Mouse (Mus musculus) cortical plate, adult 2 months (tissue): Measurements from ENCODE around the gene Tgtp2. TPM values are rescaled to one million over a fixed set of nuclear protein-coding genes. Genes with fewer than 3 reads are reported as not detected.
"Not testable (repeated sequence)": the region's sequence is repeated elsewhere in the genome, so short reads cannot be mapped to it uniquely, and the experiment has no call there.

Experiments
- H3K27ac ChIP-seq: fragments of 200-500 bp; 2 replicates; pipeline ENCODE4 v1.5.1; 2012; ENCODE audit warnings: low read length, control low read depth, inconsistent platforms; ENCODE audit not compliant: insufficient read depth
- H3K4me1 ChIP-seq: fragments of 200-500 bp; 2 replicates; pipeline ENCODE4 v1.6.1; 2011; ENCODE audit warnings: low read length; ENCODE audit not compliant: control insufficient read depth, insufficient read depth
- H3K4me3 ChIP-seq: fragments of 200-500 bp; 2 replicates; pipeline ENCODE4 v1.5.1; 2011; ENCODE audit warnings: mild to moderate bottlenecking, low read length, control low read depth; ENCODE audit not compliant: insufficient read depth
- CTCF ChIP-seq: fragments of 200-500 bp; IDR thresholded peaks from 2 replicates; pipeline ENCODE4 v1.5.1; 2011; ENCODE audit warnings: mild to moderate bottlenecking, control low read depth, low read length; ENCODE audit not compliant: insufficient read depth; ENCODE audit errors: extremely low read depth
- POLR2A ChIP-seq: fragments of 200-500 bp; IDR thresholded peaks from 2 replicates; pipeline ENCODE4 v1.6.1; 2011; ENCODE audit warnings: mild to moderate bottlenecking, low read length, control low read depth; ENCODE audit not compliant: insufficient read depth; ENCODE audit errors: extremely low read depth
- polyA plus RNA-seq: library from polyadenylated mRNA; depleted of rRNA; stranded (reverse); fragments of >200 nt; gene quantifications from 2 replicates; pipeline ENCODE4 v1.2.3, GENCODE M21; 2012; rRNA removed

Gene Tgtp2
- 1.4 and 2.4 TPM in 2 replicates for polyA plus RNA-seq

DNA sequence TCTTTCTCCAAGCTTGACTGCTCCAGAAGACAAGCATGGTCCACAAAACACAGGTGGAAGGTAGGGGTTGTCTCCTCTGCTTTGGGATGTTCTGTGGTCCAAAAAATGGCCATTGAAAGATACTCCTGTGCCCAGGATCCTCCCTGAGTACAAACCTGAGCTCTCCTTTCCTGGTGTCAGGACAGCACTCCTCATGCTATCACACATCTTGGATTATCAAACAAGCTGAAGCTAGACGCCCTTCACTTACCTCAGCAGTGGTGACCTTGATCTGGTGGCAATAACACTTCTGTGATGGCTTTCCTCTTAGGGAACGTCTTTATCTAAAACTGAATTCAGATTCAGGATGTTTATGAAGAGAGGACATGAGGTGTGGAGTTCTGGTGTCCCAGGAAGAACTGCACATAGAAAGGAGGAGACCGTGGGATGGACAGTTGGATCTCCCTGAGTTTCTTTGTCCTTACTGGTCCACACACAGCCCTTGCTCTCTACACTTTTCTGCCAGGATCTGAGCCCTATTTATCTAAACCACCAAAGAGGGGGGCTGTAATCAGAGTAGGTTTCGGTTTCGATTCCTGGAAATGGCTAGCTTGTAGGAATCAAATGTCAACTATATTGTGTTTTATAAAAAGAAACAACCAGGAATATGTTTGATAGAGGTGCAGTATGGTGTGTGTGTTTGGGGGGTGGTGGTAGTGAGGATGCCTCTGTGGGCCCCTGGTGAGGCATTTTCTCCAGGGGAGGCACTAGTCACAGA is at the start of gene Tgtp2:
Tgtp2 (minus strand) TSS at position 494 of the 757 bp plus-strand sequence.
- not testable (repeated sequence) for H3K4me1 ChIP-seq, H3K4me3 ChIP-seq, H3K27ac ChIP-seq

GRCm38 (mm10) chr11:49112624-49113219 is 48.7 kb upstream of the Tgtp2 start:
- TF ChIP-seq POLR2A: no peak
- no peak for TF ChIP-seq CTCF
- H3K4me1 ChIP-seq: no peaks in the 10 kb centered on the region; the same call in 1 of the 2 replicates

GRCm38 (mm10) chr11:49111000-49111399 is 47.0 kb upstream of the Tgtp2 start:
- no peak overlapping the region for H3K27ac ChIP-seq
- H3K4me1 ChIP-seq: no peaks in the 10 kb centered on the region; the same call in 1 of the 2 replicates
- no peak for TF ChIP-seq CTCF
- no peak for TF ChIP-seq POLR2A
- no peak overlapping the region for H3K4me3 ChIP-seq

More at GRCm38 (mm10) chr11:49112624-49113219, 48.7 kb upstream of the Tgtp2 start:
- Histone ChIP-seq H3K4me3 (no peak overlapping the region), H3K27ac (no peak overlapping the region)

DNA sequence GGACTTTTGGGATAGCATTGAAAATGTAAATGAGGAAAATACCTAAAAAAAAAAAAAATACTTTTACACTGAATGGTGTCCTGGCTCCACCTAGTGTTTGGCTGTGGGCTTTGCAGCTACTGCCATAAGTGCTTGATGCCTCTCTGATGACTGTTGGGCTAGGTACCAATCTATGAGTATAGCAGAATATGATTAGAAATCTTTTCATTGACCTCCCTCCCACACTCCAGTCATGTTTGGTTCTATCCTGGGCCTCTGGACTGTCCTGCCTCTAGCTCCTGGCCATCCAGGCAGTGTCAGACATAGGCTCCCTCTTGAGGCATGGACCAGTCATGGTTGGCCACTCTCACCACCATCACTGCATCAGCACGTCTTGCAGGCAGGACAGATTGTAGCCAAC is 44.8 kb upstream of the Tgtp2 start:
- Histone ChIP-seq H3K4me1 (no peaks in the 10 kb centered on the region; the same call in 1 of the 2 replicates), H3K27ac (no peak overlapping the region), H3K4me3 (no peak overlapping the region)
- TF ChIP-seq CTCF: peak; percentile 64
- TF ChIP-seq POLR2A: no peak

DNA sequence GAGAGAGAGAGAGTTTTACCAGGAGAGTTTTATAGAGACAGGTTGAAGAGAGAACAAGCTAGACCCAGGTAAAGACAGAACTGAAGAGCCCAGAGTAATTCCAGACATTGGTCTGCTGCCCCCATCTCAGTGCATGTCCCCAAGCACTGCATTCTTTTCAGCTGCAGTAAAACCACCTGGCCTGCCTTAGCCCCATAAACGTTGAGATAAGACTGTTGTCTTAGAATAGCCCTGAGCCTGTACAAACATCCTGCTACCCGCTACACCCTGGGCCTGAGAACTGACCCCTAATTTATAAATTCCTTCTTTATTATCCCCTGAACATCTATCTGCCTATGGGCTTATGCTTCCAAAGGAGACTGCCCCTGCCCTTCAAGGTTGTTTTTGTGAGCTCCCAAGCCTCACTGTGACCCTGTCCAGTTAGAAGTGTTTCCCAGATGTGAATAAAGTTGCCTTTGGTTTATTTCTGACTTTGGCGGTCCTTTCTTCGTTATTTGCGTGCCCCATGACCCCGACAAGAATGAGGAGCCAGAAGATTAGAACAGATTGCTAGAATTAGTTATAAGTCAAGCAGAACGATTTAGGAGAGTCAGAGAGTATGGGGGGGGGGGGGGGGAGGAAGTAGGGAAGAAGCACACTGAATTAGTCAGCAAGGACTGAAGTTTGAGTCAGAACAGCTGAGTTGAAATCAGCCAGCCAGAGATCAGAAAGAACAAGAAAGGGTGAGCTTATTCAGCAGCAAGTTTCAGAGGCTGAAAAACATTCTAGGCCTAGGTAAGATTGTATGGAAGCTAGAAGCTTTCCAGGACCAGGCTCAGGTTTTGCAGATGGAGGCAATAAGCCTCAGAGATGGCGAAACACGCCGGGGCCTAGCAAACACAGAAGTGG is 43.9 kb upstream of the Tgtp2 start:
- TF ChIP-seq POLR2A (no peak), CTCF (no peak)
- H3K4me3 ChIP-seq: no peak overlapping the region
- H3K27ac ChIP-seq: no peak overlapping the region
- H3K4me1 ChIP-seq: no peaks in the 10 kb centered on the region; the same call in 1 of the 2 replicates

DNA sequence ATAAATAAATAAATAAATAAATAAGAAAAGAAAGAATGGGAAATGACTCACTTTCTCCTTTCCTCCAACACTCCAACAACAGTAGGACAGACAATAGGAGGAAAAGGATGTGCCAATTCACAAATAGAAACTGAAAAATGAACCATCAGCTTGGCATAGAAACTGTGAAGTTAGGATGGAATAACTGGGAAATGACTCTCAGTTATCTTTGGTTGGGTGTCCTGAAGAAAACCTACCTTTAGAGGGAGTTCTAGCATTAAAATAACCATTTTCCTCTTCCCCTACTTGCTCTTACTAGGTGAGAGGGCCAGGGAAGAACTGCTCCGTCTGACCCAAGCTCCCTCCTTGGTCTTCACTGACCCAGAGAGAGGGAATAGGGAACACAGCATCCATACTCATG is 41.7 kb upstream of the Tgtp2 start:
- Histone ChIP-seq H3K4me1 (no peaks in the 10 kb centered on the region), H3K27ac (no peak overlapping the region), H3K4me3 (no peak overlapping the region)
- no peak for TF ChIP-seq CTCF
- TF ChIP-seq POLR2A: no peak

DNA sequence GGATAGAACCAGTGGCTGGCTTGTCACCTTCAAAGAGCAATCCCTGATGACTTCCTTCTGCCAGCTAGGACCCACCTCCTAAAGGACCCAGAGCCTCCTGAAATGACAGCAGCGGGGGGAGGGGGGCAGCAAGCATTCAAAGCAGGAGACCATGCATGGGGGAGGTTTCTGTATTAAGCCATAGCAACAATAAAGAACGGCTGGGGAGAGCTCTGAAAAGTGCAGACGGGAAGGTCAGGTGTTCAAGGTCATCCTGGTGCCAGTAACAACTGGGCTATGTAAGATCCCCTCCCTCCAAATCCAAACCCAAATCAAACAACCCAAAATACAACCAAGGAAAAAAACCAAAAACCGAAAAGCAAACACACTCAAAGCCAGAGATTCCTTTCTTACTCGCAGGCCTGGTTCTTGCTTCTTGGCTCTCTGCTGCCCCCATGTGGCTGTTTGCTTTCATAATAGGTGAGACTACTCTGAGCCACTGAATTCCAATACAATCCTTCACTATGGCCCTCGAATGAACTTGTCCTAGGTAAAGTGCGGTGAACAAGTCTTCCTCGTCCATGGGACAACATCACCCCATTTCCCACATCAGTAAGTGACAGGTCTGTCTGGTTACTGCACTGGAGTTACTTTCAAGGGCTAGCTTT is 39.2 kb upstream of the Tgtp2 start:
- Histone ChIP-seq H3K4me1 (no peaks in the 10 kb centered on the region), H3K4me3 (no peak overlapping the region), H3K27ac (no peak overlapping the region)
- TF ChIP-seq POLR2A (no peak), CTCF (peak; percentile 89)

GRCm38 (mm10) chr11:49101500-49101899 is 37.5 kb upstream of the Tgtp2 start:
- no peaks in the 10 kb centered on the region for H3K4me1 ChIP-seq
- no peak overlapping the region for H3K4me3 ChIP-seq
- TF ChIP-seq POLR2A (no peak), CTCF (no peak)
- H3K27ac ChIP-seq: no peak overlapping the region

DNA sequence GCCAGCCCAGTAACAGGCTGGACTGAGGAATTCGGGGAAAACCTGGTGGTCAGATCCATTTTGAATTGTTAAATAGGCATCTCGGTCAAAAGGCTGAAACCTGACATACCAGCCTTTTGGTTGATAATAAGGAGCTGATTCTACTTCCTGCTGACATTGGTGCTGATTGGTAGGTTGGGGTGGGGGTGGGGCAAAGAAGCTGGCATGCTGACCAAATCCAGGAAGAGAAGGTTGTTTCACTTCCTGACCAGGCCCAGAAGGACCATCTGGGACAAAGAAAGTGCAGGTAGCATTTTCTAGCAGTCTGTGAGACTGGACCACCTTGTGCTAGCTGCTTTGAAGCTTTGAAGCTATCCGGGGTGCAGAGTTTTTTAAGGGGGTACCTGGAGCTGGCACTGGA is 36.4 kb upstream of the Tgtp2 start:
- Histone ChIP-seq H3K27ac (no peak overlapping the region), H3K4me1 (no peaks in the 10 kb centered on the region), H3K4me3 (no peak overlapping the region)
- TF ChIP-seq CTCF: no peak
- TF ChIP-seq POLR2A: no peak

GRCm38 (mm10) chr11:49095367-49095766 is 31.4 kb upstream of the Tgtp2 start:
- H3K27ac ChIP-seq: no peak overlapping the region
- H3K4me1 ChIP-seq: no peaks in the 10 kb centered on the region
- H3K4me3 ChIP-seq: no peak overlapping the region
- no peak for TF ChIP-seq POLR2A
- TF ChIP-seq CTCF: no peak
